Mouse (Mus musculus) spleen, adult 2 months (tissue): Measurements from ENCODE around the gene Rasl11a. TPM values are rescaled to one million over a fixed set of nuclear protein-coding genes. Genes with fewer than 3 reads are reported as not detected.

Experiments
- DNase-seq, 2 experiments: peaks; one replicate each; pipeline versions ENCODE4 v3.0.0 to v3.0.0-alpha.2; 2012 to 2021; ENCODE audit warnings: low spot score in 2 of 2, low read depth in 1 of 2
- H3K27ac ChIP-seq: fragments of 200-500 bp; 2 replicates; pipeline ENCODE4 v1.5.1; 2012; ENCODE audit warnings: low read length, inconsistent platforms; ENCODE audit not compliant: insufficient read depth
- H3K27me3 ChIP-seq: fragments of 200-500 bp; 2 replicates; pipeline ENCODE4 v1.6.1; 2012; ENCODE audit warnings: mild to moderate bottlenecking, moderate library complexity, low read length, inconsistent platforms; ENCODE audit not compliant: control insufficient read depth, insufficient read depth
- H3K36me3 ChIP-seq: fragments of 200-500 bp; 2 replicates; pipeline ENCODE4 v1.6.1; 2012; ENCODE audit warnings: mild to moderate bottlenecking, low read length, inconsistent platforms; ENCODE audit not compliant: control insufficient read depth, insufficient read depth
- H3K4me1 ChIP-seq: fragments of 200-500 bp; 2 replicates; pipeline ENCODE4 v1.6.1; 2011; ENCODE audit warnings: inconsistent platforms; ENCODE audit not compliant: control insufficient read depth, insufficient read depth, insufficient read length
- H3K4me3 ChIP-seq: fragments of 200-500 bp; 2 replicates; pipeline ENCODE4 v1.5.1; 2011; ENCODE audit warnings: mild to moderate bottlenecking, inconsistent platforms; ENCODE audit not compliant: insufficient read depth, insufficient read length; ENCODE audit errors: extremely low read depth
- CTCF ChIP-seq: fragments of 200-500 bp; IDR thresholded peaks from 2 replicates; pipeline ENCODE4 v1.5.1; 2011; ENCODE audit warnings: mild to moderate bottlenecking, inconsistent platforms; ENCODE audit not compliant: insufficient read depth, insufficient read length, insufficient replicate concordance; ENCODE audit errors: extremely low read depth
- POLR2A ChIP-seq: fragments of 200-500 bp; IDR thresholded peaks from 2 replicates; pipeline ENCODE4 v1.6.1; 2011; ENCODE audit warnings: low read depth, low read length, inconsistent platforms
- WGBS: fragments of 180-500 bp; shearing (Covaris S2); methylation state at CpG from one replicate; pipeline ENCODE4 v1.1.7; 2018; 5-methylcytosine and 5-hydroxymethylcytosine counted together
- polyA plus RNA-seq: library from polyadenylated mRNA; depleted of rRNA; stranded (reverse); fragments of >200 nt; gene quantifications from 2 replicates; pipeline ENCODE4 v1.2.3, GENCODE M21; 2012

Gene Rasl11a
- polyA plus RNA-seq, 1 experiment: 8.2 TPM

- WGBS: under 1% methylated on average over 60 of the region's 60 CpGs
- peak within 1 kb of the TSS; percentile 99 for H3K27ac ChIP-seq
- TF ChIP-seq CTCF (0 out of 2 replicates have a peak, but pooled peaks have one; percentile 1), POLR2A (peak; percentile 90)
Measured at GRCm38 (mm10) chr5:146832769-146833448, 12.0 kb upstream of the Rasl11a start, which contains the start of gene Rpl21. Rpl21 (plus strand) TSS chr5:146832890.

DNA sequence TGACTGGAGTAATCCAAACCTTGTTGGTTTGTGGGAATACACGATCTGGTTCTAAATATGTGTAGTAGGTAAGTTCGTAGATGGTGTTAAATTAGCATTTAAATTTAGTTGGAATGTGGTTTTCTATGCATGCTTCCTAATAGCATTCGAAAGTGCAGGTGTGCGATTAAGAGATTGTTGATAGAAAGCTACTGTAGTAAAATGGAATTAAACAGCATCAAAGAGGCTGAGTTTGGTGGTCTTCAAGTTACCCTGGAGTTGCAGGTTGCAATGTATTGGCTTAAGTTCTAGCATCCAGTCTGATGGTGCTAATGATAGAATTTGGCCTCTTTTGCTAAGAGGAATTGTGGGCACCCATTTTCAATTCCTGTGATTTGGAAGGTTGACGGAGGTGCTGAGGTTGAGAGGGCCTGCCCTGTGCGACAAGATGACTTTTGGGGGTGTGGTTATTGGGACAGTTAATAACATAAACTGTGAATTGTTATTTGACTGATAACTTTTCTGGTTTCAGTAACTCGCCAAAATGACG is 11.1 kb upstream of the Rasl11a start:
- Histone ChIP-seq H3K27me3 (no peaks in the 10 kb centered on the region), H3K27ac (peak overlapping the region; percentile 99; the same call in 1 of the 2 replicates), H3K4me1 (peaks cover 2% of the 10 kb centered on the region; the same call in 1 of the 2 replicates), H3K36me3 (peaks cover 20% of the 10 kb centered on the region), H3K4me3 (peak overlapping the region; percentile 93)
- DNase-seq: no peak
- TF ChIP-seq CTCF (no peak), POLR2A (no peak)
- WGBS: 12% methylated on average over 8 of the region's 8 CpGs

More at GRCm38 (mm10) chr5:146832769-146833448, 12.0 kb upstream of the Rasl11a start, which contains the start of gene Rpl21:
- no peaks in the 10 kb centered on the region for H3K27me3 ChIP-seq
- H3K4me3 ChIP-seq: peak within 1 kb of the TSS; percentile 93
- DNase-seq: peak; percentile 88 to 95
- H3K4me1 ChIP-seq: peaks cover 2% of the 10 kb centered on the region; the same call in 1 of the 2 replicates
- peaks cover 17% of the 10 kb centered on the region for H3K36me3 ChIP-seq

DNA sequence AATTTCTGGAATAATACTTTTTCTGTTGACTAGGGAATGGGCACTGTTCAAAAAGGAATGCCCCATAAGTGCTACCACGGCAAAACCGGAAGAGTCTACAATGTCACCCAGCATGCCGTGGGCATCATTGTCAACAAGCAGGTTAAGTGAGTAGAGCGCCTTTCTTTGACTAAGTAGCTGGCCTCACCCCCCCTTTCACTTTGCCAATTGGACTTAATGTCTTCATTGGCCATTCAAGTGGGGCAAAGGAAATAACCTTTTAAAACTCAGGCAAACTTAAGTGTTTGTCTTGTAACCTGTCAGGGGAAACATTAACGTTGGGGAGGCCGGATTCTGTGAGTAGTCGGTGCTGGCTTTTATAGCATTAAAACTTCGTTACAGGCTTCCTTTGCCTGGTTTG is 9.9 kb upstream of the Rasl11a start:
- DNase-seq: no peak
- 55% methylated on average over 8 of the region's 8 CpGs for WGBS
- H3K4me3 ChIP-seq: no peak overlapping the region
- no peak overlapping the region for H3K27ac ChIP-seq
- no peaks in the 10 kb centered on the region for H3K27me3 ChIP-seq
- TF ChIP-seq POLR2A (no peak), CTCF (no peak)
- peaks cover 2% of the 10 kb centered on the region; the same call in 1 of the 2 replicates for H3K4me1 ChIP-seq
- peaks cover 20% of the 10 kb centered on the region for H3K36me3 ChIP-seq

DNA sequence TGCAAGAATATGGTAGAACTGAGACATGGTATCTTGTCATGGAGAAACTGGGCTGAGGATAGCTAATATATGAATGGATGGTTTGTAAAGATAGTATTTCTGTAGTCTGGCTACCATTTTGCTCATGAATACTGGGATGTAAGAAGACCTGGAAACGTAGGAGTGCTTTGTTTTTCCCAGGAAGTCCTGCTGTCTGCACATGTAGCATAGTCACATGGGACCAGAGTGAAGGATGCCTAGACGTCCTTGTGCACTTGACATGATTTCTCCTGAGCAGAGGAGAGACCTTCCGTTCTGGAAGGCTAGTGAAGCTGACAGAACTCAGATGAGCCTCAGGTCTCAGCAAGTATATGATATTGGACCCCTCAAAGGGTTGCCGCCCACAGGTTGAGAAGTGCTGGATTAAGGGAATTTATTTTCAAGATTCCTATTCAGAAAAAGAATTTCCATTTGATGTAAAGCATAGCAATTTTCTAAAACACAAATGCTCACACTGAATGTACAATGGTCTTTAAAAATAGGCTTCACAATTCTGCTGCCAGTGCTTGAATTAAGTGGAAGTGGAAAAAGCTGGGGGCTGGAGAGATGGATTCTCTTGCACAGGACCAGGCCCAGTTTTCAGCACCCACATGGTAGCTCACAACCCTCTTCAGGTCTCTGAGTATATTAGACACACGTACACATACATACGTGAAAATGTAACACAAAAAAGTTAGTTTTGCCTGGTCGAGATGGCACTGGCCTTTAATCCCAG is 6.7 kb upstream of the Rasl11a start:
- WGBS: 86% methylated on average over 7 of the region's 7 CpGs
- TF ChIP-seq CTCF (no peak), POLR2A (no peak)
- no peak for DNase-seq
- peaks cover 2% of the 10 kb centered on the region; the same call in 1 of the 2 replicates for H3K4me1 ChIP-seq
- H3K27me3 ChIP-seq: no peaks in the 10 kb centered on the region
- no peak overlapping the region for H3K27ac ChIP-seq
- H3K36me3 ChIP-seq: peaks cover 20% of the 10 kb centered on the region
- H3K4me3 ChIP-seq: no peak overlapping the region

DNA sequence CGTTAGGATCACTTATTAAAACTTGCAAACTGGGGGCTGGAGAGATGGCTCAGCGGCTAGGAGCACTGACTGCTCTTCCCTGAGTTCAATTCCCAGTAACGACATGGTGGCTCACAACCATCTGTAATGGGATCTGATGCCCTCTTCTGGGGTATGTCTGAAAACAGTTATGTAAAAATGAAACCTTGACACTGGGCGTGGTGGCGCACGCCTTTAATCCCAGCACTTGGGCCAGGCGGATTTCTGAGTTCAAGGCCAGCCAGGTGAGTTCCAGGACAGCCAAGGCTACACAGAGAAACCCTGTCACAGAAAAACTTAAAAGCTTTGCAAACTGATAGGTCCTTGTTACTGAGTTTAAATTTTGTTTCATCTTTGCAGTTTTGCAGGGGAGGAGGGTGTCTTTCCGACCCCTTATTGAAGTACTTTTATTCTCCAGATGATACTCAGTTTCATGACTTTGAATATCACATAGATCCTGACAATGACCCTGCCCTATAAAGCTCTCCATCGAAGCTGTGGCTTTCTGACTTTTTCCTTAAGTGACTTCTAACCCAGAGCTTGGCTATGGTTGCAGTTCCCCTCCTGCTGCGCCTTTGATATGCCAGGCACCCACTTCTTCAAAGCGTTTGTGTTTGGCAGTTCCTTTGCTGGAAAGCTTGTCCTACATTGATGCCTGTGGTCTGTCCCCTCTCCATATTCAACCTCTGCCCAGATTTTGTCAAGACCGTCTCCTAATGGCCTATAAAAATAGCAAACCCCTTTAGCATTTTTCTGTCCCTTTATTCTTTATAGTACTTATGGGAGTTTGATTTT is 5.8 kb upstream of the Rasl11a start:
- Histone ChIP-seq H3K4me3 (no peak overlapping the region), H3K27me3 (no peaks in the 10 kb centered on the region), H3K27ac (no peak overlapping the region), H3K36me3 (peaks cover 20% of the 10 kb centered on the region), H3K4me1 (no peaks in the 10 kb centered on the region)
- DNase-seq: no peak
- WGBS: 71% methylated on average over 12 of the region's 12 CpGs
- no peak for TF ChIP-seq POLR2A
- no peak for TF ChIP-seq CTCF

GRCm38 (mm10) chr5:146839760-146840159 is 5.1 kb upstream of the Rasl11a start:
- Histone ChIP-seq H3K36me3 (peaks cover 19% of the 10 kb centered on the region), H3K27ac (no peak overlapping the region), H3K4me3 (no peak overlapping the region), H3K4me1 (peaks cover 3% of the 10 kb centered on the region), H3K27me3 (peaks cover 1% of the 10 kb centered on the region; the same call in 1 of the 2 replicates)
- DNase-seq: no peak
- TF ChIP-seq POLR2A (no peak), CTCF (no peak)
- WGBS: 90% methylated on average over 5 of the region's 5 CpGs
